Mouse (Mus musculus): ENCODE results near the gene Tnpo2. TPM values are rescaled to one million over a fixed set of nuclear protein-coding genes. Genes with fewer than 3 reads are reported as not detected.
A peak's percentile ranks its signal among the peaks of the same experiment; 100 is the strongest.

Gene Tnpo2
- polyA plus RNA-seq, 1 experiment from 2014 or later: 26.9 TPM

DNA sequence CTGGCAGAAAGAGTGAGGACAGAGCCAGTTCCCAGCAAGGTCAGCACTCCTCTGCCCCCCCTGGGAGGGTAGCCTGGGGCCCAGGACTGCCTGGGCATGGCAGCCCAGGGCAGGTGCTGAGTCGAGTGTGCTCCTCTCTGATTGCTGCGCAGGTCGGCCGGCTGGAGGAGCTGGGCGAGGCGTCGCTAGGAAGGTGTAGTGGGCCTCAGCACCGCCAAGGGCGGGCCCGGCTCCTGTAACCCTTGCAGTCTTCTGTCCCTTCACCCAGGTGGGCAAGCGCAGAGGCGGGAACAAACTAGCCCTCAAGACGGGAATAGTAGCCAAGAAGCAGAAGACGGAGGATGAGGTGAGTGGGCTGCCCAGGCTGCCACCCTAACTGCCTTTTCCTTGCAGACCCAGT lies 7.4 kb upstream of the Tnpo2 start:
- H3K36me3 ChIP-seq: peaks cover 37% of the 10 kb centered on the region
- H3K4me3 ChIP-seq (replicated peaks): no peak overlapping the region
- WGBS: 81% methylated on average over 14 of the region's 14 CpGs
- H3K9me3 ChIP-seq: no peaks in the 10 kb centered on the region
- H3K27me3 ChIP-seq (replicated peaks): no peaks in the 10 kb centered on the region
- peak overlapping the region; percentile 50 for H3K4me2 ChIP-seq
- no peak for ATAC-seq (ENCODE audit: insufficient read depth, low FRiP score, low read depth)
- H3K27ac ChIP-seq: no peak overlapping the region
- peaks cover 28% of the 10 kb centered on the region for H3K4me1 ChIP-seq
- 0 out of 2 replicates have a peak overlapping the region, but pooled peaks have one; percentile 4 for H3K9ac ChIP-seq

DNA sequence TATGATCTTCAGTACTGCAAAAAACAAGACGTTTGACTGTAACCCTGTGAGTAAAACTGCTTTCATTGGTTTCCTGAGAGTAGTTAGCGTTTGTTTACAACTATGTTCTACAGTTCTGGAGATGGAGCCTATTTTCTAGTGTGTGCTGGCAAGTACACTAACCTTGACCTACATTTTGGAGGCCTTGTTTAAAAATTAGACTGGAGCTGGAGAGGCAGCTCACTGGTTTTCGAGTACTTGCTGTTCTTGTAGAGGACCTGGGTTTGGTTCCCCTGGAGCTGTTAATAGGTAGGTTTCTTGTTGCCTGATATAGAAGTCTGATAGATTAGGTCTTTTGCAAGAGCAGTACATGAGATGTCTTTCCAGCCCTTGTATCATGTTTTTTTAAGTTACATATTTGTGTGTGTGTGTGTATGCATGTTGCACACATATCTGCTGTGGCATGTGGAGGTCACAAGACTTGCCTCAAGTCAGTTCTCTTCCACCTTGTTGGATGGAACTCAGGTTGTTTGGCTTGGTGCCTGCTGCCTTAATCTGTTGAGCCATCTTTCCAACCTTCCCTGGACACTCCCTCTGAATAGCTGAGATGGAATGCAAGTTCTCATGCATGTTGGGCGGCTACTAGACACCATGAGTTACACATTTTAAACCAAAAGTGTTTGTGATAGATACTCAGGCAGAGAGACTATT lies 3.9 kb upstream of the Tnpo2 start:
- H3K36me3 ChIP-seq: peaks cover 37% of the 10 kb centered on the region
- 76% methylated on average over 4 of the region's 4 CpGs for WGBS
- no peaks in the 10 kb centered on the region for H3K27me3 ChIP-seq (replicated peaks)
- H3K4me2 ChIP-seq: no peak overlapping the region
- H3K9ac ChIP-seq: no peak overlapping the region
- no peak overlapping the region for H3K27ac ChIP-seq
- no peak overlapping the region for H3K4me3 ChIP-seq (replicated peaks)
- H3K4me1 ChIP-seq: peaks cover 24% of the 10 kb centered on the region
- H3K9me3 ChIP-seq: no peaks in the 10 kb centered on the region
- no peak for ATAC-seq (ENCODE audit: insufficient read depth, low FRiP score, low read depth)

DNA sequence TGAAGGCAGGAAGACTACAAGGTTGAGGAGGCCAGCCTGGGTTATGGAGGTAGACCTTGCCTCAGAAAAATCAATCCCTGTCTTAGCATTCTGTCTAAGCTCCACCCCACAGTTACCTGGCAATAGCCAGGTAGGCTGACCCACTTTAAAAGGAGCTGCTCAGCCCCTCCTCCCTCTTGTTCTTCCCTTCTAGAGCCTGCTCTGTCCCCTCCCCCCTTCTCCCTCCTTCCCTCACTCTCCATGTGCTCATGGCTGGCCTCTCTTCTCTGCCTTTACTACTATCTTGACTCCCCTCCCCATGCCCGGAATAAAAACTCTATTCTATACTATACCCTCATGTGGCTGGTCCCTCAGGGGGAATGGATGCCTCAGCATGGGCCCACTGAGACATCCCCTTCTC lies 2.8 kb upstream of the Tnpo2 start:
- ATAC-seq (ENCODE audit: insufficient read depth, low FRiP score, low read depth): no peak
- H3K4me2 ChIP-seq: no peak overlapping the region
- no peak overlapping the region for H3K27ac ChIP-seq
- H3K9ac ChIP-seq: no peak overlapping the region
- H3K27me3 ChIP-seq (replicated peaks): no peaks in the 10 kb centered on the region
- H3K4me1 ChIP-seq: peaks cover 17% of the 10 kb centered on the region
- H3K36me3 ChIP-seq: peaks cover 37% of the 10 kb centered on the region
- no peaks in the 10 kb centered on the region for H3K9me3 ChIP-seq
- no peak overlapping the region for H3K4me3 ChIP-seq (replicated peaks)
- WGBS: 64% methylated on average over 1 of the region's 1 CpGs

DNA sequence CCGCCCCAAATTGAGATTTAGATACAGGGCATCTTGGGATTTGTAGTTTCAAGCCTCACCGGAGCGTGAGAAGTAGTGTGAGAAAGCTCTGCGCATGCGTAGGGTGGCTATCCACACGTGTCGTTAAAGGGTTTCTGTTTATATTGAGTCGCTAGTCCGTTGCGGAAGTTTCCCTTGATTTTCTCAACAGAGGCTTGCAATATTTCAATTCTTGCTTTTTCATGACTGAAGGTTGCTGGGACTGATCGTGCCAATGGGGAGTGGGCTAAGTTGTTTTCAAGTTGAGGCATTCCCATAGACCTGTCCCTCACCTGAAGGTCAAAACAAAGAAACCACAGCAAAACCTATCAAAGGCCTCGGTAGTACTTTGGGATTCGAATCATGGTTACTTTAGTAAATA lies 2.0 kb upstream of the Tnpo2 start:
- H3K9me3 ChIP-seq: no peaks in the 10 kb centered on the region
- H3K4me1 ChIP-seq: peaks cover 21% of the 10 kb centered on the region
- 3% methylated on average over 13 of the region's 13 CpGs for WGBS
- no peak for ATAC-seq (ENCODE audit: insufficient read depth, low FRiP score, low read depth)
- no peaks in the 10 kb centered on the region for H3K27me3 ChIP-seq (replicated peaks)
- peak overlapping the region; percentile 84 for H3K4me2 ChIP-seq
- peaks cover 30% of the 10 kb centered on the region for H3K36me3 ChIP-seq
- 0 out of 2 replicates have a peak overlapping the region, but pooled peaks have one; percentile 10 for H3K9ac ChIP-seq
- peak overlapping the region; percentile 77 for H3K4me3 ChIP-seq (replicated peaks)
- peak overlapping the region; percentile 100 for H3K27ac ChIP-seq

DNA sequence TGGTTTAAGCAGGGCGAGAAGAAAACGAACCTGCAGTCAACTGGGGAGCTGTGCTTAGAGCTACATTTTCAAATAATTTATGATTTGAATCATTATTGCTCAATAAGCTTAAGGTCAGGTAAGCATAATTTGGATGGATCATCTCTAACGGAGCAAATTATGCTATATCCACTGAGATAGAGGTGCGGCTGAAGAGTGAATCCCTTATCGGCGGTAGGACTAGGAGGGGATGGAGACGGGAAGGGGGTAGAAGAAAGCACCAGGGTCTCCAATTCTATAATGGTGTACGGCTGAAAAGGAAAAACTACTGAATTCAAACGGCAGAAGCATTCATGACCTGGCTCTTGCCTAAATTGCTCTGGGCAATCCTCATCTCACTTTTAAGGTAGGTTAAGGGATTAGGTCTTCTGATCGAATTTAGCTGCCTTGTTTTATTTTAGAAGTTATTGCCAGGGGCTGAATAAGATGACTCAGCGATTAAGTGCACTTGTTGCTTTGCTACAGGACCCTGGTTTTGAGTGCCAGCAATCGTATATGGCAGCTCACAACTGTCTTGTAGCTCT lies 1.5 kb upstream of the Tnpo2 start:
- peak overlapping the region; percentile 87; the same call in 1 of the 2 replicates for H3K9ac ChIP-seq
- H3K4me2 ChIP-seq: peak overlapping the region; percentile 84
- H3K36me3 ChIP-seq: peaks cover 30% of the 10 kb centered on the region
- no peak for ATAC-seq (ENCODE audit: insufficient read depth, low FRiP score, low read depth)
- 5% methylated on average over 12 of the region's 12 CpGs for WGBS
- H3K4me3 ChIP-seq (replicated peaks): peak overlapping the region; percentile 77
- H3K4me1 ChIP-seq: peaks cover 23% of the 10 kb centered on the region
- H3K27ac ChIP-seq: peak overlapping the region; percentile 100
- no peaks in the 10 kb centered on the region for H3K27me3 ChIP-seq (replicated peaks)
- no peaks in the 10 kb centered on the region for H3K9me3 ChIP-seq

DNA sequence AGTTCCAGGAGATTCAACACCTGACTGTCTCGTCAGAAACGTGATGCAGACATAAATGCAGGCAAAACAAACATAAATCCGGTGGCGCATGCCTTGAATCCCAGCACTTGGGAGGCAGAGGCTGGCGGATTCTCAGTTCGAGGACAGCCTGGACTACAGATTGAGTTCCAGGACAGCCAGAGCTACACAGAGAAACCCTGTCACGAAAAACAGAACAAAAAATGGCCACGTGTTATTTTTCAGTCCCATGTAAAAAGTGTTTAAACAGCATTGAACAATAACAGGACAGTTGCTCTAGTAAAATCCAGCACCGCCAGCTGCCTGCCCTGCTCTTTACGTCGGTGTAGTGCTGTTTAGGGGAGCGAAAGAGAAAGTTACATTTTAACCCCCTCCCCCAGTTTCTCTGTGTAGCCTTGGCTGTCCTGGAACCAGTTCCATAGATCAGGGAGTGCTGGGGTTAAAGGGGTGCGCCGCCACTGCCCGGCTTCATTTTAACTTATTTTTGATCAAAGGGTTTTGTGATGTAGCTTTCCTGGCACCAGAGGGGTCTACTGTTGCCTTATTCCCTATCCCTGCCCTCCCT lies 896 bp upstream of the Tnpo2 start:
- WGBS: under 1% methylated on average over 15 of the region's 15 CpGs
- Histone ChIP-seq H3K27me3 (replicated peaks) (no peaks in the 10 kb centered on the region), H3K27ac (peak overlapping the region; percentile 100), H3K9ac (peak overlapping the region; percentile 87), H3K9me3 (no peaks in the 10 kb centered on the region), H3K4me3 (replicated peaks) (peak overlapping the region; percentile 77), H3K4me2 (peak overlapping the region; percentile 84), H3K36me3 (peaks cover 32% of the 10 kb centered on the region), H3K4me1 (peaks cover 23% of the 10 kb centered on the region)
- no peak for ATAC-seq (ENCODE audit: insufficient read depth, low FRiP score, low read depth)

- H3K36me3 ChIP-seq: peaks cover 33% of the 10 kb centered on the region
- H3K27me3 ChIP-seq (replicated peaks): no peaks in the 10 kb centered on the region
- 0% methylated on average over 9 of the region's 9 CpGs for WGBS
- H3K9me3 ChIP-seq: no peaks in the 10 kb centered on the region
- peaks cover 23% of the 10 kb centered on the region for H3K4me1 ChIP-seq
- ATAC-seq (ENCODE audit: insufficient read depth, low FRiP score, low read depth): peak; percentile 16
- peak overlapping the region; percentile 87 for H3K9ac ChIP-seq
- H3K4me3 ChIP-seq (replicated peaks): peak overlapping the region; percentile 77
- H3K4me2 ChIP-seq: peak overlapping the region; percentile 84
- H3K27ac ChIP-seq: peak overlapping the region; percentile 100
Measured at GRCm38 (mm10) chr8:85036381-85036717, 366 bp upstream of the Tnpo2 start.

DNA sequence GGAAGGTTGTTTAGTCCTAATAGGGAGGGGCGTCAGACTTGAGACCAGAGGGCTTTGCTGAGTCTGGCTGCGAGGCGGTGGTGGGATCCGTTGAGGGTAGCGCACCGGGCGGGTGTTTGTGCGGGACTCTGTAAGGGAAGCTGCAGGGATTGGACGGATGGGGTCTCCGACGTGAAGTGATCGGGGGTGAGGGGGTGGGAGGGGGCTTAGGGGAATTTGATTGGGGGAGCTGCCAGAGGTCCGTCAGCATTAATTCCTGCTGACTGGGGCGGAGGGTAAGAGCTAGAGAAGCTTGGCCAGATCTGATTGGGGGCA lies 608 bp downstream of the Tnpo2 start:
- Histone ChIP-seq H3K27me3 (replicated peaks) (no peaks in the 10 kb centered on the region), H3K4me1 (peaks cover 23% of the 10 kb centered on the region), H3K9me3 (no peaks in the 10 kb centered on the region), H3K9ac (peak overlapping the region; percentile 87), H3K27ac (peak overlapping the region; percentile 100), H3K4me2 (peak overlapping the region; percentile 79), H3K4me3 (replicated peaks) (peak overlapping the region; percentile 77), H3K36me3 (peaks cover 26% of the 10 kb centered on the region)
- ATAC-seq (ENCODE audit: insufficient read depth, low FRiP score, low read depth): peak; percentile 15
- WGBS: 0% methylated on average over 14 of the region's 14 CpGs

GRCm38 (mm10) chr8:85037681-85038531 lies 1.2 kb downstream of the Tnpo2 start:
- WGBS: under 1% methylated on average over 51 of the region's 57 CpGs
- no peaks in the 10 kb centered on the region for H3K27me3 ChIP-seq (replicated peaks)
- peak overlapping the region; percentile 79 for H3K4me2 ChIP-seq
- H3K27ac ChIP-seq: peak overlapping the region; percentile 100
- ATAC-seq (ENCODE audit: insufficient read depth, low FRiP score, low read depth): peak; percentile 9; the same call in 1 of the 2 replicates
- H3K9ac ChIP-seq: peak overlapping the region; percentile 87
- peaks cover 21% of the 10 kb centered on the region for H3K36me3 ChIP-seq
- H3K9me3 ChIP-seq: no peaks in the 10 kb centered on the region
- H3K4me1 ChIP-seq: peaks cover 23% of the 10 kb centered on the region
- peak overlapping the region; percentile 77 for H3K4me3 ChIP-seq (replicated peaks)

- Histone ChIP-seq H3K4me2 (no peak overlapping the region), H3K27me3 (replicated peaks) (no peaks in the 10 kb centered on the region), H3K9ac (no peak overlapping the region), H3K36me3 (peaks cover 75% of the 10 kb centered on the region), H3K4me1 (peaks cover 13% of the 10 kb centered on the region; the same call in 1 of the 2 replicates), H3K9me3 (no peaks in the 10 kb centered on the region), H3K4me3 (replicated peaks) (no peak overlapping the region), H3K27ac (no peak overlapping the region)
- no peak for ATAC-seq (ENCODE audit: insufficient read depth, low FRiP score, low read depth)
- 88% methylated on average over 6 of the region's 6 CpGs for WGBS
Measured at GRCm38 (mm10) chr8:85043619-85044018, 6.9 kb downstream of the Tnpo2 start.

GRCm38 (mm10) chr8:85057367-85057766 lies 20.7 kb downstream of the Tnpo2 start:
- Histone ChIP-seq H3K9me3 (no peaks in the 10 kb centered on the region), H3K4me2 (no peak overlapping the region), H3K9ac (no peak overlapping the region), H3K27me3 (replicated peaks) (no peaks in the 10 kb centered on the region), H3K4me1 (peaks cover 9% of the 10 kb centered on the region; the same call in 1 of the 2 replicates), H3K4me3 (replicated peaks) (no peak overlapping the region), H3K36me3 (peaks cover 40% of the 10 kb centered on the region), H3K27ac (no peak overlapping the region)
- ATAC-seq (ENCODE audit: insufficient read depth, low FRiP score, low read depth): no peak
- 81% methylated on average over 7 of the region's 7 CpGs for WGBS
